Mouse (Mus musculus) brain, embryonic 14.5 days (tissue): ENCODE measurements around the gene Wfdc6a. TPM values are rescaled to one million over a fixed set of nuclear protein-coding genes. Genes with fewer than 3 reads are reported as not detected.
"Not testable (repeated sequence)": the region's sequence is repeated elsewhere in the genome, so short reads cannot be mapped to it uniquely, and the experiment has no call there.

Experiments used
- DNase-seq: peaks from one replicate; pipeline ENCODE4 v3.0.0-alpha.2; 2011; ENCODE audit warnings: low read depth
- CTCF ChIP-seq: fragments of 200-500 bp; IDR thresholded peaks from 2 replicates; pipeline ENCODE4 v1.5.1; 2012; ENCODE audit warnings: inconsistent platforms, mild to moderate bottlenecking, moderate library complexity, borderline replicate concordance; ENCODE audit not compliant: insufficient read depth, insufficient read length; ENCODE audit errors: extremely low read depth
- POLR2A ChIP-seq: fragments of 200-500 bp; IDR thresholded peaks from 2 replicates; pipeline ENCODE4 v1.6.1; 2012; ENCODE audit warnings: mild to moderate bottlenecking, inconsistent platforms, borderline replicate concordance; ENCODE audit not compliant: poor library complexity, insufficient read depth, insufficient read length, severe bottlenecking; ENCODE audit errors: extremely low read depth
- polyA plus RNA-seq: library from polyadenylated mRNA; depleted of rRNA; stranded (reverse); fragments of >200 nt; gene quantifications from 2 replicates; pipeline ENCODE4 v1.2.3, GENCODE M21; 2012; rRNA removed

Wfdc6a gene
- polyA plus RNA-seq: not detected in 2 replicates

DNA sequence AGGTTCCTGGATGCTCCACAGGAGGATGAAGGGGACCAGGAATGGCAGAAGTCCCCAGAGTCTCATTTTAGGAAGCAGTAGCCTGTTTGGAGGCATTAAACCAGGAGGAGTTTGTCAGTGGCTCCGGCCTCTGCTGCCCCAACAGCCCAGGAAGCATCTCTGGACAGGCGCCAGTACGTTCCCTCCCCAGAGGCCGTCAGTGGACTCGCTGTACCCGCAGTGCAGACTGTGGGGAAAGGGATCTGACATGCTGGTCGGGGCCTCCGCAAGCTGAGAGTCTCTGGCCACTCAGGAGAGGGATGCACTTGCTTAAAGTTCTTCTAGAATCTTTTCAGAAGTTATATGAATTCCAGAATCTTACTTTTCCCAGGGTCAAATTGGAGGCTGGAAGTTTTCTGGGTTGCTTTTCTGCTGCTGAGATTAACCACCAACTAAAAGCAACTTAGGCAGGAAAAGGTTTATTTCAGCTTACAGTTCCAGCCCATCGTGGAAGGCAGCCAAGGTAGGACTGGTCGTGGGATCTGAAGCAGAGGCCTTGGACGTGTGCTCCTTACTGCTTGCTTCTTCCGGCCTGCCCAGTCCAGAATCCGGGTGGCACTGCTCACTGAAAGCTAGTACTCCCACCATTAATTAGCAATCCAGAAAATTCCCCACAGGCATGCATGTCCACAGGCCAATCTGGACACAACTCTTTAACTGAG, at the start of gene Wfdc6a:
TSS of gene Wfdc6a (minus strand) at position 423 of the 701 bp plus-strand sequence.
- DNase-seq: not testable (repeated sequence)

DNA sequence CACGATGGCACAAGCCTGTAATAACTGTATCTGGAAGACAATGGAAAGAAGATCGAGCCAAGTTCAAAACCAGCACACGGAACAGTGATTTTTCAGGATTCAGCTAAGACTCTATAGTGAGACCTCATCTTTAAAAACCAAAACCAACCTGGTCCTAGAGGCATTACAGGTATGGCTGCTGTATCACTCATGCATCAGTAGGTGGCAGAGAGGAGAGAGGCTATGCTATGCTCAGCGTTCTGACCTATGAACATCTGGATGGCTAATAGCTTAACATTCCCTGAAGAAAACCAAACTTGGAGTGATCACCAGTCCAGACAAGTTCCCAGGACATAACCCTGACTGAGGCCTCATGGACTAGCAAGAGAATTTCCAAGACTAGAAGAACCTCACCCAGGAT, 36.5 kb upstream of the Wfdc6a start:
- TF ChIP-seq POLR2A (no peak), CTCF (no peak)
- DNase-seq: no peak

DNA sequence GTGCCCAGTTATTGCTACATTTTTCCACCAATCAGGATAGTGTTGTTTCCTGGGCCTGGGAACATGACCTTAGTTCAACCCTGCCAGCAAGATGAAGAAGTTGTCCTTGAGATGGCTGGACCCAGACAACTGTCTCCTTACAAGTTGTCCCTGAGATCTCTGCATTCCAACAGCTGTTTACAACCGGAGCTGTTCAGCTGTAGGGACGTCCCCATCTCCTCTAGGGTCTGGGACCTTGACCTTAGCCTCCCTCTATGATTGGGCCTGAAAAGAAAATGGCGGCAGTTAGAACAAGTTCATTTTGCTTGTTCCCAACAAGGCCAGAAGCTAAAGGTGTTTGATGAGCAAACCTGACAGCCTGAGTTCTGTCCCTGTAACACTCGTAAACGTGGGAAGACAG, 33.8 kb upstream of the Wfdc6a start:
- TF ChIP-seq POLR2A (no peak), CTCF (no peak)
- DNase-seq: no peak

DNA sequence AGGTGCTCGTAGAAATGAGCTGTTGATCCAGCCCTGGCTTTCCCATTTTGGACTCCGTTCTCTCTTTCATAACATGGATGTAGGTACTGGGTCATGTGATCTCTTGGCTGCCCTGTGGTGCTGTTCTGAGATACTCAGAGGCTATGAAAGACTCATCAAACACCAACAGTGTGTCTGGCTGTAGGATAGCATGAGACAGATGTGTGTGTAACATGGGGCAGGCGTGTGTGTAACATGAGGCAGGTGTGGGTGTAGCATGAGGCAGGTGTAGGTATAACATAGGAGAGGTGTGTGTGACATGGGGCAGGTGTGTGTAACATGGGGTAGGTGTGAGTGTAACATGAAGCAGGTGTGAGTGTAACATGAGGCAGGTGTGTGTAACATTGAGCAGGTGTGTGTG, 30.1 kb upstream of the Wfdc6a start:
- DNase-seq: no peak
- TF ChIP-seq CTCF (no peak), POLR2A (no peak)

DNA sequence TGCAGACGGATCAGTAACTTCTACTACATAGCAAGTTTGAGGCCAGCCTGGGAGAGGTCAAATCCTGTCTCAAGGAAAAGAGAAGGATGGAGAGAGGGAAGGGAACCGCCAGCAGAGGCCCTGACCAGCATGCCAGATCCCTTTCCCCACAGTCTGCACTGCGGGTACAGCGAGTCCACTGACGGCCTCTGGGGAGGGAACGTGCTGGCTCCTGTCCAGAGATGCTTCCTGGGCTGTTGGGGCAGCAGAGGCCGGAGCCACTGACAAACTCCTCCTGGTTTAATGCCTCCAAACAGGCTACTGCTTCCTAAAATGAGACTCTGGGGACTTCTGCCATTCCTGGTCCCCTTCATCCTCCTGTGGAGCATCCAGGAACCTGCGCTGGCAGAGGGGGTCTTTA, 28.2 kb upstream of the Wfdc6a start, which contains the start of the genes Wfdc6b and Wfdc8:
TSS of gene Wfdc6b (plus strand) at position 52 of the 400 bp plus-strand sequence.
TSS of gene Wfdc8 (minus strand) at position 156 of the 400 bp plus-strand sequence.
- DNase-seq: not testable (repeated sequence)

DNA sequence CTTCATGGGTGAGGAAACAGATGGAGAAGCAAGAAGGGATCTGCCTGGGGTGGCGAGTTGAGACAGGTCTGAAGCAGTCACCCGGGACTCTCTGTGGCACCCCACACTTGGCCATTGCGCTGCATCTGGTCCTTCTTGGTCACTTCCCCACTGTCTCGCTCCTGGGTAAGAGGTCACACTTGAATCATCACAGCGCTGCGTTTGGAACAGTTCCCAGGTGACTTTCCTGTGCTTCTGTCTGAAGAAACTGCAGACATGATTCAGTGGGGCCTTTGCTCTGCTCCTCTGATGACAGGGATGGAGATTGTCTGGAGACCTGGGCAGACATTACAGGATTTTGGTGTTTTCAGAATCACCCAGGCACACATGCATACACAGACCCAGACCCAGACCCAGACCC, 23.5 kb upstream of the Wfdc6a start:
- DNase-seq: no peak

DNA sequence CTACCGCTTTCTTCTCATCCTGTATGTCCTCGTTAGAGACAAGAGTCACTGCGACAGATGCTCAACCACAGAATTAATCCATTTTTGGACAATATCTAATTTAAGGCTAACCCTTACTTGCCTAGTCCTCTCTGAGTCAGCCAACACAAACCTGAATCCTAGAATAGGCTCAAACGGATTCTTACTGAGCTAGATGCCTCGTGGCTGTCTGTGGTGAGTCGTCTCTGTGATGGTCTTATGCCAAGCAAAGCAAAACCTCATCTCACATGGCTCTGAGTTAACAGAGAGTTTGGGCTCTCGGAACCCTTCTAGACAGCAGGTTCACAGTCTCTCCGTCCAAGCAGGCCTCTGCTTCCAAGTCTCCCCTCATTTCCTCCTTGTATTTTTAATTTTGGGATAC, 19.2 kb upstream of the Wfdc6a start:
- no peak for TF ChIP-seq POLR2A
- TF ChIP-seq CTCF: no peak

More for the DNA sequence above, 23.5 kb upstream of the Wfdc6a start:
- no peak for TF ChIP-seq CTCF
- TF ChIP-seq POLR2A: no peak

DNA sequence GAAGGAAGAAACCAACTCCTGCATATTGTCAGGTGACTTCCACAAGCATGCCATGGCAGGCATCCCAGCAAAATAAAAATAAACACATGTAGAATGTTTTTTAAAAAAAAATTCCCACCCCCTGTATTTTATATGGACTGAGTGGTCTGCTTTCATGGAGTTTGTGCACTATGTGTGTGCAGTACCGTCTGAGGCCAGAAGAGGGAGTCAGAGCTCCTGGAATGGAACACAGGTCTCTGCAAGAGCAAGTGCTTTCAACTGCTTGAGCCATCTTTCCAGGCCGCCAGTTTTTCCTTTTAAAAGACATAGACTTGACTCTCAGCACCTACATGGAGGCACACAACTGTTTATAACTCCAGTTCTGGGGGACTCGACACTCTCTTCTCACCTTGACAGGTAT, 18.2 kb upstream of the Wfdc6a start:
- TF ChIP-seq CTCF (peak; percentile 18; the same call in 1 of the 2 replicates), POLR2A (no peak)
- DNase-seq: no peak

More for the DNA sequence above, 19.2 kb upstream of the Wfdc6a start:
- DNase-seq: no peak

DNA sequence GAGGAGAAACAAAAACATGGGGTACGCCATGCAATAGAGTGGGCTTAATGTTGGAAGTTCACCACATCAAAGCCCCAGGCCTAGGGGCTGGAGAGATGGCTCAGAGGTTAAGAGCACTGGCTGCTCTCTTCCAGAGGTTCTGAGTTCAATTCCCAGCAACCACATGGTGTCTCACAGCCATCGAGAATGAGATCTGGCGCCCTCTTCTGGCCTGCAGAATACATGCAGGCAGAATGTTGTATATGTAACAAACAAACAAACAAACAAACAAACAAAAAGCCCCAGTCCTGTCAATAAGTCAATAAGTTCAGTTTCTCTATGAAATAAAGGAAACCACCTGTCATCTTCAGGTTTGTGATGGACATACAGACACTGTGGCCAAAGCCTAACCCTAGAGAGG, 14.9 kb upstream of the Wfdc6a start:
- TF ChIP-seq POLR2A (no peak), CTCF (peak; percentile 13; the same call in 1 of the 2 replicates)
- DNase-seq: no peak

DNA sequence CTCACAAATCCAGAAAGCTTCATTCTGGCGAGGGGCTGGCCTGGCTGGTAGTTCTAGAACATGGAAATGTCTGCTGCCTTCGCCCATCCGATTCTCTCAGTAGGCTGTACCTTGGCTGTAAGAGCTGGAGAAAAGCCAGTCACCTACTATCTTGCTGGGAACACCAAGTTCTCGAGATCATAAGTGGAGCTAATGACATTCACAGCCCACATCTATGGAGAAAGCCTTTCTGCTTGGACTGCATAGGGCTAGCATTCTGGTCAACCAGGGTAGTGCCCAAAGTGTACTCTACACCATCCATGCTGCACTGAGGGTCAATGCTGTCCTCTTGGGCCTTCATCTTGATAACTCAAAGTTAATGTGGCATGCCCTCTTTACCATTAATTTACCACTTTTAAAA, 8.2 kb upstream of the Wfdc6a start, which contains the start of gene Eppin:
TSS of gene Eppin (minus strand) at position 101 of the 400 bp plus-strand sequence.
- DNase-seq: no peak
- no peak for TF ChIP-seq POLR2A
- TF ChIP-seq CTCF: no peak

DNA sequence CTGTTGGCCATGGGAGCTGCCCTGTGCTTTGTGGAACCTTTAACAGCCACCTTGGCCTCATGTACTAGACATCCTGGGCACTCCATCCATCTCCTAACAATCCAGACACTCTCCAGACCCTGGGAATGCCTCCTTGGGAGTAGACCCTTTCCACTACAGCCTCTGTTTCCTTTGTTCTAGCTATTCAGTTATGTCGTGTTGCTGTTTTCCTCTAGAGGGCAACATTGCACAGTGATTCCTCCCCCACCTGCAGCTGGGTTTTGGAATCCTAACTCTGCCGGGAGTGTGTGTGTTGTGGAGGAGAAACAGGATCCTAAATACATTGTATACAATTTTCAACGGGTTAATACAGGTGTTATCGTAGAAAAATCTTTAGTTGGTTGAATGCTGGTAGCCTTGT, 6.8 kb upstream of the Wfdc6a start:
- TF ChIP-seq POLR2A (no peak), CTCF (peak; percentile 75; the same call in 1 of the 2 replicates)
- DNase-seq: peak; percentile 80

DNA sequence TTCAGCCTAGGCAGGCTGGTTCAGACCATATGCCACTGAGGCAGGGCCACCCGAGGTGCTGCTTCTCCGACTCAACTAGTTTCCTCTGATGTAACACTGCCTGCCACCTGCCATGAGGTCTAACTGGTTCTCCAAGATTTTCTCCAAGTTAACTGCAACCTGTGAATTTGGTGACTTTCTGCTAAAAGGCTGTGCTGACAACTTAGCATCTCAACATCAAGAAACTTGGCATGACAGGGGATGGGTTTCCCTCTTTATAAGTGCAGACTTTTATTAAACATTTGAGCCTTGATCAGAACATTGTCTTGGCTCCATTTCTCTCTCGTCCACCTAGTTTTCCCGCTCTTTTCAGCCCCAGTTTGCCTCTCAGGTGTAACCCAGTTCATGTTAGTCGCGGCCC, 11.9 kb downstream of the Wfdc6a start, which contains the start of gene Spint3:
TSS of gene Spint3 (minus strand) at position 101 of the 400 bp plus-strand sequence.
- DNase-seq: not testable (repeated sequence)

DNA sequence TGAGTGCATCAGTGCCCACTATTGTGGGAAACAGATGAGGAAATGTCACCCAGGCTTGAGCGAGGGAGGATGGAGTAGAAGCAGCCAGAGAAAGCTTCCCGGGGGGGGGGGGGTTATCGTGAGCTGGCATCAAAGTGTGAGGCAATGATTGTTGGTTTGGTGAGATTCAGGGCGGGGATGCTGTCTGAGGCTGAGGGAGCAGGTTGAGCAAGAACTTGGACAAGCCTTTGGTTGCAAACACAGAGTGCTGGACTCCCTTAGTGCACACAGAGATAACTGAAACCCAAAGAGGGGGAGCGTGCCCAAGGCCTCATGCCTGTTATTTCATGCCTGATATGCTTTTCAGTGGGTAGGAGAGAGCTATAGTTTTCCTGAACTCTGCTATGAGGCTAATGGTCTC, 17.8 kb downstream of the Wfdc6a start:
- no peak for DNase-seq

DNA sequence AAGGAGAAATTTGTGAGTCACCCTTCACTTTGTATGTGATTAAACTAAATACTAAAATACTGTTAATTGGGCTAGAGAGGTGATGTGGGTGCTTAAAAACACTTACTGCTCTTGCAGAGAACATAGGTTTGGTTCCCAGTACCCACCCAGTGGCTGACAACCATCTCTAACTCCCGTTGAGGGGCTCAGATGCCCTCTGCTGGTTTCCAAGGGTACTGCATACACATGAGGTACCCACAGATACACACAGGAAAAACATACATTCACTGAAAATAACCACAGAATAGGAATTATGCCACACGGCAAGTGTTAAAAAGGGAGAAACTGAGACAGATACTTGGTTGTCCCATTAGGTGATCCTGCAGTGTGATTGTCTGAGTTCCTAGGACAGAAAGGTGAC, 18.2 kb downstream of the Wfdc6a start:
- TF ChIP-seq POLR2A: no peak
- TF ChIP-seq CTCF: peak; percentile 31; the same call in 1 of the 2 replicates
- no peak for DNase-seq

More for the DNA sequence above, 17.8 kb downstream of the Wfdc6a start:
- TF ChIP-seq POLR2A (no peak), CTCF (no peak)
